Mouse (Mus musculus): ENCODE data around the gene Nek1.
"Not testable (repeated sequence)": the region's sequence is repeated elsewhere in the genome, so short reads cannot be mapped to it uniquely, and the experiment has no call there.

Nek1 gene

GRCm38 (mm10) chr8:60984260-60985010 is 8.6 kb upstream of the Nek1 start:
- not testable (repeated sequence) for DNase-seq (ENCODE audit: low spot score in 2 of 2)

- no peak for DNase-seq (ENCODE audit: low spot score in 2 of 2)
Observed at GRCm38 (mm10) chr8:60992561-60992909, 460 bp upstream of the Nek1 start.

GRCm38 (mm10) chr8:60993639-60993986 is 618 bp downstream of the Nek1 start:
- DNase-seq (ENCODE audit: low spot score in 2 of 2) = no peak

- no peak for DNase-seq (ENCODE audit: low spot score in 2 of 2)
Observed at GRCm38 (mm10) chr8:60996468-60996867, 3.5 kb downstream of the Nek1 start.

- peak; percentile 37 to 71 for DNase-seq (ENCODE audit: low spot score in 2 of 2)
Observed at GRCm38 (mm10) chr8:61041951-61042350, 49.0 kb downstream of the Nek1 start.

GRCm38 (mm10) chr8:61043874-61044273 is 50.9 kb downstream of the Nek1 start:
- no peak for DNase-seq (ENCODE audit: low spot score in 2 of 2)

DNA sequence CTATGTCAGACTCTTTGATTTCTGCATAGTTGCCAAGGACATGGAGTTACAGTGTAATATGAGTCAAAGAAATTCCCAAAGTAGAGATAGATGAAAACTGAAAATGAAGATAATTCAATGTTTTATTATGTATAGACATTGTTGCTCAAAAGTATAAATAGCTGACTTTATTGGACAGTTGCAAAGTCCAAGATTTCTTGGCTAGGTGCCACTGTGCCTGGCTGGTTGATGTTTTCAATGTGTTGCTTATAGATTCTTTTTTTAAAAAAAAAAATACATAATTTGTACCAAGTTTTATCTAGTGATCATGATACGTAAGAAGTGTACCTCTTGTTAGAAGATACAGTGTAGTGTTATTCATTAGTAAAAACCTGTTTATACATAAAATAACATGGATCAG is 53.8 kb downstream of the Nek1 start:
- DNase-seq (ENCODE audit: low spot score in 2 of 2) = no peak

DNA sequence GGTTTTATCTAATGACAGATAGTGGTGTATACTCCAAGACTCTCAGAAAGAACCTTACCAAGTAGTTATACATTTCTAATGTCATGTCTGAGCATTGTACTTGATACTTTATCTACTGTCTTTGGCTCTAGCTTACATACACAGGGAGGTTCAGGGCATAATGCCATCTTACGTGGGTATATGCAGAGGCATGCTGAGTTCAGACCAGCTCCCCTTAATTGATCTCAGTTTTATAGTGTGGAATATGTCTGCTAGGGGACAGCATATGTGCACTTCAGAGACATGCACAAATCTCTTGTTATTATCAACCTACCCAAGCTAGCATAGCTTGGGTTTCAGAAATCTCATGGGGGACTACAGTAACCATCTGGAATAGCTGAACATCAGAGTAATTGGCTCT is 60.0 kb downstream of the Nek1 start:
- no peak for DNase-seq (ENCODE audit: low spot score in 2 of 2)

DNA sequence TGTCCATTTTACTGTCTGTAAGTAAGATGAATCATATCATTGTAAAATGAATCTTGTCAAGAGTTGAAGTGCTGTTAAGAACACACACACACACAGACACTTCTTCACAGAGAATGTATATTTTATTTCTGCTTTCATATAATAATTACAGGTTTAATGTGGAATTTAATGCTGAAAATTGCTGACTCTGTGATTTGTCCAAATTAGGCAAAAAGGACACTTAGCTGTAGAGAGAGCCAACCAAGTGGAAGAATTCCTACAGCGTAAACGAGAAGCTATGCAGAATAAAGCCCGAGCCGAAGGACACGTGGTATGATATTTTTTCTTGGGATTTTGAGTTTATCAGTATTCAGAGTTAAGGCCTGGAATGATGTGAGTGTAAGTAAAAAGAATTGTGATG is 61.3 kb downstream of the Nek1 start:
- DNase-seq (ENCODE audit: low spot score in 2 of 2) = no peak

GRCm38 (mm10) chr8:61056997-61057396 is 64.0 kb downstream of the Nek1 start:
- DNase-seq (ENCODE audit: low spot score in 2 of 2) = no peak

GRCm38 (mm10) chr8:61059143-61059542 is 66.1 kb downstream of the Nek1 start:
- DNase-seq (ENCODE audit: low spot score in 2 of 2) = no peak

- DNase-seq (ENCODE audit: low spot score in 2 of 2) = no peak
Observed at GRCm38 (mm10) chr8:61060412-61060811, 67.4 kb downstream of the Nek1 start.

GRCm38 (mm10) chr8:61075059-61075458 is 82.1 kb downstream of the Nek1 start:
- DNase-seq (ENCODE audit: low spot score in 2 of 2) = peak in 1 of 2 experiments; percentile 8

GRCm38 (mm10) chr8:61110496-61110895 is 117.5 kb downstream of the Nek1 start:
- no peak for DNase-seq (ENCODE audit: low spot score in 2 of 2)

DNA sequence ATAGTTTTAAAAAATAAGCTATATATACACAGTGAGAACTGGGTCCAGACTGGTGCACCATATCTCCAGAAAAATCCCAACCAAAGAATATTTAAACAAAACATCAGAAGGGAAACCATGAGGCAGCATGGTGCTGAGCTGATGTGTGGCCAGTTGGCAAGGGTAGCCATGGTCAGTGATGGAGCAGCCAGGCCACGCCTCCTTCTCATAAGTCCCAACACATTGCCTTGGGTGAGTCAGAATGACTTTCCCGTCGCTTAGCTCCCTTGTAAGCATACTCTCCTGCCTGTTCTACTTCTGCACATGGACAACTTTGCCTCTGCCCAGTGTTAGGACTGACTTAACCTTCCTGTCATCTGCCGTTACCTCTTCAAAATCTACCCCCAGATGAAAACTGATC is 118.9 kb downstream of the Nek1 start:
- DNase-seq (ENCODE audit: low spot score in 2 of 2) = no peak

DNA sequence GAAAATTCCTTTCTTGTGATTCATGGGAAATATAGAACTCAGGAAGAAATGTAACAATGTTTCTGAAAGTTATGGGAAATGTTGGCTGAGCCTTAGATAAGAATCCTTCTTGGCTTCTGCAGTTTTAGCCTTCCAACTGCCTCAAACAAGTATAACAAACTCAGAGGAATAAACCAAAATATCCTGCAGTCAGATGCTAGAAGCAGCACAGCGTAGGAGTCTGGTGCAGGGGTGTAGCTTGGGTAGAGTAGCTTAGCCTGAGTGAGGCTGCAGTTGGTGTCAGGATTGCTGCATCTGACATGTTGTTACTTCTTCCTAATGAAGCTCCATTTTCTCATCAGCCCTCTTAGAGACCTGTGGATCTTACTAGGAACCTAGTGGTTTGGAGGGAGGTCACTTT is 128.6 kb downstream of the Nek1 start:
- DNase-seq (ENCODE audit: low spot score in 2 of 2) = peak; percentile 38 to 73

GRCm38 (mm10) chr8:61127299-61127861 is 134.4 kb downstream of the Nek1 start:
- no peak for DNase-seq (ENCODE audit: low spot score in 2 of 2)

GRCm38 (mm10) chr8:61132561-61133134 is 139.7 kb downstream of the Nek1 start:
- no peak for DNase-seq (ENCODE audit: low spot score in 2 of 2)

GRCm38 (mm10) chr8:61141869-61142268 is 148.9 kb downstream of the Nek1 start:
- DNase-seq (ENCODE audit: low spot score in 2 of 2) = no peak

DNA sequence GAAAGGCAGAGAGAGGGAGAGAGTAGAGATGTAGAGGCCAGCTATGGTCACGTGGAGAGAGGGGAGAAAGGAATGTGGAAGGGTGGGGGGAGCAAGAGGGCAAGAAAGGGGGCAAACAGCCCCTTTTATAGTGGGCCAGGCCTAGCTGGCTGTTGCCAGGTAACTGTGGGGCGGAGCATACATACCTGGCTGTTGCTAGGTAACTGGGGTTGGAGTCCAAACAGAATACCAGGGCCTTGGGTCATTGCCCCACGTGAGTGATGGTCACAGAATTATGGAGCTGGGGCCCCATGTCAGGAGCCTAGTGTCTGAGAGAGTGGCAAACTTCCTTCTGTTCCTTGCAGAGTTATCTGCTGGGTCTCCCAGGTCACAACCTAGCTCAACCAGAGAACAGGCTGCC is 149.3 kb downstream of the Nek1 start:
- no peak for DNase-seq (ENCODE audit: low spot score in 2 of 2)

DNA sequence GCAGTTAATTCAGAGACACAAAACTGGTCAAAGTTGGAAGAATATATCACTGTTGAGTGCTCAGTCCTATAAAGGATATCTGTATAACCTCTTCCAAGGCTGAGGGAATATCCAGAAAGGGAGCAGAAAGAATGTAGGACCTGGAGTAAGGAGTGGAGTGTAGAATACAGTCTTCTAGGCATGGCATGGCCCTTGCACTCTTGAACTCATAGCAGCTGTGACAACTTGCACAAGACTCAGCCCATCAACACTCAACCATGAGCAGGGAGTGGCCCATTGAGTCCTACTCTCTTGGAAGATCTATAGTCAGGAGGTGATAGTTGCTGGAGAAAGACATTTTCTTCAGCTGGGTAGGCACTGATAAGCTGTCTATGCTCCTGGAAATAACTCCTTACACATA is 149.8 kb downstream of the Nek1 start:
- DNase-seq (ENCODE audit: low spot score in 2 of 2) = no peak

DNA sequence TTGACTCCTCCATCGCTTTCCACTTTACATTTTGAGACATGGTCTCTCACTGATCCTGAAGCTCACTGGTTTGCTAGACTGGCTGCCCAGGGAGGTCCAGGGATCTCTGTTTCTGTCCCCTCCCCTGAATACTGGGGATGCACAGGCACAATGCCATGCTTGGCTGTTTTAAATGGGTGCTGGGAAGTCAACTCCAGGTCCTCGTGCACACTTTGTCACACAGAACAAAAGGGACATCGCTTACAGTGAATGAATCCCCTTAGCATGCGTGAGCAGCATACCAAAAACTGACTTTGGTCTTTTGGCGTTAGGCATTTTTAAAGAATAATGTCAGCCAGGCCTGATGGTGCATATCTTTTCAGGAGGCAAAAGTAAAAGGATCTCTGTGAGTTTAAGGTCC is 155.7 kb downstream of the Nek1 start:
- DNase-seq (ENCODE audit: low spot score in 2 of 2) = no peak

GRCm38 (mm10) chr8:61150596-61150995 is 157.6 kb downstream of the Nek1 start:
- DNase-seq (ENCODE audit: low spot score in 2 of 2) = no peak

- DNase-seq (ENCODE audit: low spot score in 2 of 2) = no peak
Observed at GRCm38 (mm10) chr8:61156406-61156805, 163.4 kb downstream of the Nek1 start.

Data from frontal cortex, postnatal 36 days (tissue).